Comparison of ENCODE assay signal across 20 mouse cellular contexts in the genomic region with DNA sequence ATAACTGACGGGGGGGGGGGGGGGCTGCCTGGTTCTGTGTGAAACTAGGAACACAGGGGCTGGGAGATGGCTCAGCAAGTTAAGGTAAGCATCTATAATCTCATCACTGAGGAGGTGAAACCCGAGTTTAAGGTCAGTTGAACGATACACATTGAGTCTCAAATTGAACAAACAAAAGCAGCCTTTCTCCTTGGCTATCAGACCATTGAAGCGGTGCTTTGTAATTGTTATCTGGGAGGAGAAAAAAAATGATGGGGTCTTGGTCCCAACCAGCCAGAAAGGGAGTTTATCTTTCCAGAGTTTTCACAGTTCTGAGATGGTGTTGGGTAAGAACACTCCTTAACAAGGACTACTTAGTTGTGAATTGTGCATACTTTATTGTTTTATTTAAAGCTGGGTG. TPM values are rescaled to one million over a fixed set of nuclear protein-coding genes. Genes with fewer than 3 reads are reported as not detected.
DNase-seq lines count a peak whose midpoint lies in the region; ATAC-seq and TF ChIP-seq lines count a peak whose summit lies in the region.
"Had no signal": no experiment of that assay in that cellular context is flagged by ENCODE, and none has a peak within 500 bp of the region (broad histone marks: within the 10 kb centered on the region; RNA-seq: fewer than 3 reads in every experiment).

No protein-coding gene starts in this region.

- H3K27ac ChIP-seq in heart, embryonic 13.5 days (replicated peaks) = no peak overlapping the region
- H3K27ac ChIP-seq in lung, embryonic 14.5 days (ENCODE audit: low read depth) = no peak overlapping the region
- no peak overlapping the region for H3K27ac ChIP-seq in ES-E14 (ENCODE audit: insufficient read depth, low read depth, low read length, poor library complexity, severe bottlenecking)
- H3K27ac ChIP-seq in intestine, embryonic 16.5 days (ENCODE audit: low read length) = no peak overlapping the region
- H3K27ac ChIP-seq: hindbrain, postnatal 0 days; stomach, embryonic 15.5 days had no signal

- H3K36me3 ChIP-seq in heart, embryonic 13.5 days = no peaks in the 10 kb centered on the region
- no peaks in the 10 kb centered on the region for H3K36me3 ChIP-seq in lung, embryonic 14.5 days (ENCODE audit: insufficient read depth)
- no peaks in the 10 kb centered on the region for H3K36me3 ChIP-seq in ES-E14 (ENCODE audit: control insufficient read depth, insufficient read depth, low read length, poor library complexity, severe bottlenecking)
- no peaks in the 10 kb centered on the region for H3K36me3 ChIP-seq in intestine, embryonic 16.5 days (ENCODE audit: control insufficient read depth, insufficient read depth, low read length)
- H3K36me3 ChIP-seq: stomach, embryonic 15.5 days had no signal

- DNase-seq in heart, postnatal 36 days = no peak
- no peak for DNase-seq in lung, embryonic 14.5 days
- DNase-seq in lung, adult 18-20 months = no peak
- no peak for DNase-seq in ES-E14 (ENCODE audit: low read depth, low spot score)
- DNase-seq in gastrocnemius, postnatal 25 days = no peak
- DNase-seq in cerebellum, postnatal 4 days (ENCODE audit: low spot score in 2 of 2) = no peak
- DNase-seq: cerebellum, adult 11-12 months; kidney, postnatal 10 days; left cerebral cortex, postnatal 4 days; lung, postnatal 14 days; thymus, postnatal 14 days had no signal

- intact Hi-C loops in heart, postnatal 36 days (cut with DNase I) = loop anchor here (2.0 kb wide), 1 partner anchor 29 kb away; no protein-coding TSS in a partner anchor

- ATAC-seq in heart, embryonic 13.5 days (ENCODE audit: extremely low read depth, insufficient number of reproducible peaks, low FRiP score, low TSS enrichment) = no peak
- ATAC-seq in lung, embryonic 14.5 days (ENCODE audit: insufficient read depth) = no peak
- ATAC-seq in intestine, embryonic 16.5 days = no peak
- ATAC-seq: activated CD4-positive, CD25-positive, alpha-beta regulatory T cell, adult 4 months; hindbrain, postnatal 0 days had no signal

- H3K4me1 ChIP-seq in heart, embryonic 13.5 days = peaks cover 16% of the 10 kb centered on the region
- no peaks in the 10 kb centered on the region; the same call in 1 of the 2 replicates for H3K4me1 ChIP-seq in lung, embryonic 14.5 days (ENCODE audit: insufficient read depth)
- H3K4me1 ChIP-seq in ES-E14 (ENCODE audit: control insufficient read depth in 2 of 2, insufficient read depth in 2 of 2, low read length in 2 of 2, poor library complexity in 1 of 2) = peaks cover 5 to 8% of the 10 kb centered on the region in 2 experiments; a peak in 3 of 4 replicates
- H3K4me1 ChIP-seq in intestine, embryonic 16.5 days (ENCODE audit: control insufficient read depth, insufficient read depth, low read length) = no peaks in the 10 kb centered on the region

- no peak for TF ChIP-seq CTCF in lung, embryonic 14.5 days (IDR thresholded peaks at IDR 0.05; ENCODE audit: low read depth)

- H3K9ac ChIP-seq in heart, embryonic 13.5 days = no peak overlapping the region
- no peak overlapping the region for H3K9ac ChIP-seq in lung, embryonic 14.5 days
- no peak overlapping the region for H3K9ac ChIP-seq in ES-E14 (ENCODE audit: insufficient read depth, low read depth, low read length, poor library complexity, severe bottlenecking)
- H3K9ac ChIP-seq in intestine, embryonic 16.5 days (ENCODE audit: low read depth, low read length) = no peak overlapping the region
- H3K9ac ChIP-seq: stomach, embryonic 15.5 days had no signal

- H3K4me2 ChIP-seq in heart, embryonic 13.5 days = peak overlapping the region; percentile 78
- H3K4me2 ChIP-seq in lung, embryonic 14.5 days = peak overlapping the region; percentile 79
- H3K4me2 ChIP-seq in intestine, embryonic 16.5 days (ENCODE audit: low read depth, low read length) = no peak overlapping the region

- no peaks in the 10 kb centered on the region for H3K9me3 ChIP-seq in heart, embryonic 13.5 days
- H3K9me3 ChIP-seq in lung, embryonic 14.5 days (ENCODE audit: low read depth, low read length) = no peaks in the 10 kb centered on the region
- no peaks in the 10 kb centered on the region for H3K9me3 ChIP-seq in ES-E14 (ENCODE audit: control insufficient read depth, insufficient read depth, low read depth, low read length)
- H3K9me3 ChIP-seq in intestine, embryonic 16.5 days (ENCODE audit: control insufficient read depth, low read length) = no peaks in the 10 kb centered on the region
- H3K9me3 ChIP-seq: stomach, embryonic 15.5 days had no signal

- peak overlapping the region; percentile 58 for H3K4me3 ChIP-seq in heart, embryonic 13.5 days
- H3K4me3 ChIP-seq in lung, embryonic 14.5 days (ENCODE audit: low read depth, low read length) = peak overlapping the region; percentile 45; the same call in 1 of the 2 replicates
- H3K4me3 ChIP-seq in ES-E14 (ENCODE audit: insufficient read depth in 1 of 2, low read depth in 1 of 2, low read length in 2 of 2, poor library complexity in 1 of 2, severe bottlenecking in 1 of 2) = no peak overlapping the region
- H3K4me3 ChIP-seq in intestine, embryonic 16.5 days (ENCODE audit: low read length) = 0 out of 2 replicates have a peak overlapping the region, but pooled peaks have one; percentile 41

- in situ Hi-C loops in ES-E14 (cut with MboI; ENCODE audit: low sequenced_read_pairs in 2 of 2, unreplicated experiment in 2 of 2) = no loop called here

- peaks cover 81% of the 10 kb centered on the region for H3K27me3 ChIP-seq in heart, embryonic 13.5 days (replicated peaks)
- H3K27me3 ChIP-seq in lung, embryonic 14.5 days (ENCODE audit: insufficient read depth, low read length) = peaks cover 63% of the 10 kb centered on the region
- peaks cover 56% of the 10 kb centered on the region for H3K27me3 ChIP-seq in intestine, embryonic 16.5 days (replicated peaks; ENCODE audit: control insufficient read depth, insufficient read depth, low read length)

- 8% methylated on average over 4 of the region's 4 CpGs for WGBS in heart, embryonic 13.5 days
- 6% methylated on average over 4 of the region's 4 CpGs for WGBS in lung, embryonic 14.5 days
- WGBS in intestine, embryonic 16.5 days = 7% methylated on average over 4 of the region's 4 CpGs

TF ChIP-seq in ES-E14, 5 proteins besides CTCF, POLR2A, EP300 and RAD21:
- TF ChIP-seq ZC3H11A (IDR thresholded peaks at IDR 0.05; ENCODE audit: borderline replicate concordance, low read depth, low read length) (no peak), CHD2 (IDR thresholded peaks at IDR 0.05; ENCODE audit: low read depth, low read length) (no peak), ZNF384 (IDR thresholded peaks at IDR 0.05; ENCODE audit: low read depth, low read length) (peak; percentile 72)

RNA-seq across cellular contexts. Expression of a gene that starts 11.7 kb away (rescaled TPM):
- polyA plus RNA-seq in heart, embryonic 13.5 days (2015; fragmentation: Nextera tagmentation; extraction: Ambion mirVana) = 0.59 and 3.3 TPM in 2 replicates
- total RNA-seq in heart, postnatal 36 days (2021) = not detected
- polyA plus RNA-seq in lung, embryonic 14.5 days (2014; fragmentation: Nextera tagmentation; extraction: Ambion mirVana) = 1.6 and 2.0 TPM in 2 replicates
- total RNA-seq in ES-E14 (2012; rRNA removed) = 2.6 and 2.9 TPM in 2 replicates
- 1.4 and 2.0 TPM in 2 replicates for polyA plus RNA-seq in intestine, embryonic 16.5 days (2015; fragmentation: Nextera tagmentation; extraction: Ambion mirVana)
- not detected for total RNA-seq in gastrocnemius, postnatal 25 days (2021)
- total RNA-seq: hindbrain, postnatal 0 days; left cerebral cortex, postnatal 4 days had no signal
- polyA plus RNA-seq: hindbrain, postnatal 0 days; neural tube, embryonic 14.5 days had no signal

RNA-seq across cellular contexts. Expression of a gene that starts 16.8 kb away (rescaled TPM):
- polyA plus RNA-seq in heart, embryonic 13.5 days (2015; fragmentation: Nextera tagmentation; extraction: Ambion mirVana) = 0.05 and 0.07 TPM in 2 replicates
- not detected for total RNA-seq in heart, postnatal 36 days (2021)
- polyA plus RNA-seq in lung, embryonic 14.5 days (2014; fragmentation: Nextera tagmentation; extraction: Ambion mirVana) = 0.12 and 0.26 TPM in 2 replicates
- total RNA-seq in ES-E14 (2012; rRNA removed) = 0.26 and 0.31 TPM in 2 replicates
- polyA plus RNA-seq in intestine, embryonic 16.5 days (2015; fragmentation: Nextera tagmentation; extraction: Ambion mirVana) = 0.10 TPM in 1 of 2 replicates, not detected in the other
- not detected for total RNA-seq in gastrocnemius, postnatal 25 days (2021)
- total RNA-seq: hindbrain, postnatal 0 days; layer of hippocampus, postnatal 25 days had no signal
- polyA plus RNA-seq: activated CD4-positive, CD25-positive, alpha-beta regulatory T cell, adult 4 months; cortical plate, adult 2 months; heart, embryonic 16.5 days; hindbrain, postnatal 0 days; neural tube, embryonic 14.5 days had no signal

RNA-seq across cellular contexts. Expression of a gene that starts 37.5 kb away (rescaled TPM):
- 4.1 and 11.0 TPM in 2 replicates for polyA plus RNA-seq in heart, embryonic 13.5 days (2015; fragmentation: Nextera tagmentation; extraction: Ambion mirVana)
- 10 to 100 TPM in 1 of 2 experiments, 1 to 10 TPM in 1; 2.3 to 12.5 TPM for total RNA-seq in heart, postnatal 36 days (2021)
- 21.2 and 21.6 TPM in 2 replicates for polyA plus RNA-seq in lung, embryonic 14.5 days (2014; fragmentation: Nextera tagmentation; extraction: Ambion mirVana)
- total RNA-seq in ES-E14 (2012; rRNA removed) = 1,543 and 2,450 TPM in 2 replicates
- polyA plus RNA-seq in intestine, embryonic 16.5 days (2015; fragmentation: Nextera tagmentation; extraction: Ambion mirVana) = 4.6 and 5.1 TPM in 2 replicates
- total RNA-seq in gastrocnemius, postnatal 25 days (2021) = 1 to 10 TPM; 2.9 to 7.7 TPM
- polyA plus RNA-seq: neural tube, embryonic 14.5 days had no signal

RNA-seq across cellular contexts. Expression of a gene that starts 37.8 kb away (rescaled TPM):
- polyA plus RNA-seq in heart, embryonic 13.5 days (2015; fragmentation: Nextera tagmentation; extraction: Ambion mirVana) = 3.1 and 3.4 TPM in 2 replicates
- total RNA-seq in heart, postnatal 36 days (2021) = 10 to 100 TPM; 23.3 to 28.1 TPM
- polyA plus RNA-seq in lung, embryonic 14.5 days (2014; fragmentation: Nextera tagmentation; extraction: Ambion mirVana) = 8.6 and 11.7 TPM in 2 replicates
- total RNA-seq in ES-E14 (2012; rRNA removed) = 1,340 and 1,966 TPM in 2 replicates
- polyA plus RNA-seq in intestine, embryonic 16.5 days (2015; fragmentation: Nextera tagmentation; extraction: Ambion mirVana) = 1.8 and 2.9 TPM in 2 replicates
- 10 to 100 TPM; 13.9 to 29.0 TPM for total RNA-seq in gastrocnemius, postnatal 25 days (2021)
- polyA plus RNA-seq: neural tube, embryonic 14.5 days had no signal

RNA-seq across cellular contexts. Expression of a gene that starts 43.3 kb away (rescaled TPM):
- 10.8 and 11.3 TPM in 2 replicates for polyA plus RNA-seq in heart, embryonic 13.5 days (2015; fragmentation: Nextera tagmentation; extraction: Ambion mirVana)
- total RNA-seq in heart, postnatal 36 days (2021) = 10 to 100 TPM; 15.8 to 18.6 TPM
- 26.4 and 26.7 TPM in 2 replicates for polyA plus RNA-seq in lung, embryonic 14.5 days (2014; fragmentation: Nextera tagmentation; extraction: Ambion mirVana)
- total RNA-seq in ES-E14 (2012; rRNA removed) = 814 and 830 TPM in 2 replicates
- polyA plus RNA-seq in intestine, embryonic 16.5 days (2015; fragmentation: Nextera tagmentation; extraction: Ambion mirVana) = 18.8 and 22.0 TPM in 2 replicates
- total RNA-seq in gastrocnemius, postnatal 25 days (2021) = 10 to 100 TPM; 30.9 to 31.7 TPM

Comparison
In these comparisons a context has a peak if more than half of its experiments do, and no peak if none do; other contexts are left out.
1. H3K4me3 ChIP-seq: peak in heart, embryonic 13.5 days (single experiment), lung, embryonic 14.5 days (single experiment) and intestine, embryonic 16.5 days (single experiment); none in ES-E14 (0 of 2).
2. RNA of a gene that starts 37.5 kb away (total RNA-seq): 1,543 to 2,450 TPM in ES-E14; 2.3 to 12.5 TPM in heart, postnatal 36 days and 2.9 to 7.7 TPM in gastrocnemius, postnatal 25 days; every median in the first group is over 100 times any median in the second.